Mouse (Mus musculus): ENCODE results near the gene Herc2. TPM values are rescaled to one million over a fixed set of nuclear protein-coding genes. Genes with fewer than 3 reads are reported as not detected.
A peak's percentile ranks its signal among the peaks of the same experiment; 100 is the strongest.

Herc2 gene
- total RNA-seq, 2 experiments from 2014 or later, result 122 to 136 TPM

DNA sequence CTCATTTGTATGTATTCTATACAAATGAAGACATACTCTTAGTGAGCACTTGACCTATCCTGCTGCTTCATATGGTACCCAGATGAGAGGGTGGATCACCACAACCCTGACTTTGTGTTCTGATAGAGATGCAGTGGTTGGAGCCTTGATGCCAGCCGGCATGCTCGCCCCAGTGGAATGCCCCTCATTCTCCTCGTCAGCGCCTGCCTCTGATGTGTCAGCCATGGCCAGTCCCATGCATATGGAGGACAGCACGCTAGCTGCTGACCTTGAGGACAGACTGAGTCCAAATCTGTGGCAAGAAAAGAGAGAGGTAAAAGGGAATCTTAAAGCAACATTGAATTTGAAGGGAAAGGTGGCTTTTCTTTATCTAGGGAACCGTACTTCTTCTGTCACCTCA, 141.0 kb downstream of the Herc2 start:
- DNase-seq (ENCODE audit: low spot score in 2 of 2), result no peak

- no peak for DNase-seq (ENCODE audit: low spot score in 2 of 2)
Observed at GRCm38 (mm10) chr7:56191661-56192060, 141.7 kb downstream of the Herc2 start.

GRCm38 (mm10) chr7:56201483-56202218, 151.7 kb downstream of the Herc2 start:
- no peak for DNase-seq (ENCODE audit: low spot score in 2 of 2)

- DNase-seq (ENCODE audit: low spot score in 2 of 2), result no peak
Observed at GRCm38 (mm10) chr7:56202843-56203242, 152.8 kb downstream of the Herc2 start.

DNA sequence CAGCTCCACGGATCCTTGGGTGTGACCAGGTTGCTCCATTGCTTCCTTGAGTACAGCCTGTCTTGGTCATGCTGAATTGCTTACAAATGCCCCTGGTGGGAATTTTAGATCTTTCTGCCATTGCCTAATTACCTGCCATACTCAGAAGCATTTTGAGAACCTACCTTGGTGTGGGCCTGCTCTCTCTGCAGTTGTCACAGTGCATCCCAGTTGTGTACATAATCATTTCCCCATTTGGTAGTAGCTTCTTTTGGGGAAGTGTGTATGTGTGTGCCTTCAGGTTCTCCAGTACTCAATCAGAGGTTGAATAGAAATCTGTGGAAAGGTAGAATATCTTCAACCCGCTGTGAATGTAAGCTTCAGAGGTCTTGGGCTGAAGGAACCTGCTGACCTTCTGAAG, 153.3 kb downstream of the Herc2 start:
- DNase-seq (ENCODE audit: low spot score in 2 of 2), result no peak

- no peak for DNase-seq (ENCODE audit: low spot score in 2 of 2)
Observed at GRCm38 (mm10) chr7:56204877-56205276, 154.9 kb downstream of the Herc2 start.

DNA sequence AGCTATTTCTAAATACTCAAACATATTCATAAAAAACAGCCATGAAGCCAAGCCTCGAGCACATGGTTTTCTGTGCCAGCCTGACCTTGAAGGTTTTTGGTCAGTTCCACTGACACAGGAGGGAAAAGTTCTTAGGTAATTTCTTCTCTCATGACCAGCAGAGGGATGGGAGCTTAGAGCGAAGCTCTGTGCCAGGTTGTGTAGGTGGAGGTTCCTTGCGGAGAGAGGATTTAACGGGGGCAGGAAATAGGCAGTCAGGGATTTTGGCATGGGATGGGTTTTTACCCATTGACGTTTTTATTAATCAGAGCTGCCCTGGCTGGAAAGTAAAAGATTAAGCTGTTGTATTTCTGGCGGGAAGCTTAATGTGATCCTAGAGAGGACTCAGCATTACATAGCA, 170.8 kb downstream of the Herc2 start:
- no peak for DNase-seq (ENCODE audit: low spot score in 2 of 2)

DNA sequence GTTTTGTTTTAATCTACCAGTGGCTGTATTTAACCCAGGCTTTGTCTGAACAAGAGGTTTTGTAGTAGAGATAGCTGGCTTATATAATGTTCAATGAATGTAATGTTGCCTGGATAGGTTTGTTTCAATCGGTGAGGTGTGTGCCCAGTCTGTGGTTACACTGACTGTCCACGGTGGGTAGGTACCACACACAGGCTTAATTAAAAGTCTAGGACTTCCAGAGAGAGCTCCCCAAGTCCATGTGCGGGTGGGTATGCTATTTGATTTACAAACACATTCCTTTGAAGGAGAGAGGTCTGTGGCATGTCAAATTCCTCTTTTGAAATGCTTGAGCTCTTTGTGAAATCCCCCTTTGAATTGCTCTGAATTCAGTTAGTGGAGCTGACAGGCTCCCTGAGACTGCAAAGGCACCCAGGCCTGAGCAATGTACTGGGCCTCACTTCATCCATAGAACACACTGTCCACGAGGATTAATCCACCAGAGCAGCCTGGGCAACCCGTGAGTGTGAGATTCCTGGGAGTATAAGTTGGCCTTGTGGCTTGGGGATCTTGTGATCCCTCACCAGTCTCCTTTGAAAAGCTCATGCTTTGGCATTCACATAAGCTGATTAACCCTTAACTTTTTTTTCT, 185.9 kb downstream of the Herc2 start:
- DNase-seq (ENCODE audit: low spot score in 2 of 2), result no peak

- no peak for DNase-seq (ENCODE audit: low spot score in 2 of 2)
Observed at GRCm38 (mm10) chr7:56236617-56237016, 186.6 kb downstream of the Herc2 start.

DNA sequence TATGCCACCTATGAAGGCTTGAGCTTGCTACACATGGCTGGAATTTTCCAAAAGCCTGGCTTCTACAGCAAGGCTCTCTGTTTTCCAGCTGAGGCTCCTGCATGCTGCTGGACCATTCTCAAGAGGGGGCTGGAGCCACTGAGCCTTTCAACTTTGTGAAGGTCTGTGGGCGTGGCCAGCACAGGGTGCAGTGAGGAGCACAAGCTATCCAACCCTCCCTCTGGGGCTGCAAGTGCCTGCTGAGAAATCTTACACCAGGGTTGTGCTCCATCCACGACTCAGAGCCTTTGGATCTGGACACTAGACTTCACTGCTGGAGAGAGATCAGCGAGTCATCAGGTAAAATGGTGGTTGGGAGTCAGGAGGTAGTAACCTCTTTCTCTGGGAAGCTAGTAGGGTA, 189.5 kb downstream of the Herc2 start, which contains the start of gene Oca2:
Gene Oca2, plus strand, starts transcription at position 218 of the 400 bp plus-strand sequence.
- no peak for DNase-seq (ENCODE audit: low spot score in 2 of 2)

DNA sequence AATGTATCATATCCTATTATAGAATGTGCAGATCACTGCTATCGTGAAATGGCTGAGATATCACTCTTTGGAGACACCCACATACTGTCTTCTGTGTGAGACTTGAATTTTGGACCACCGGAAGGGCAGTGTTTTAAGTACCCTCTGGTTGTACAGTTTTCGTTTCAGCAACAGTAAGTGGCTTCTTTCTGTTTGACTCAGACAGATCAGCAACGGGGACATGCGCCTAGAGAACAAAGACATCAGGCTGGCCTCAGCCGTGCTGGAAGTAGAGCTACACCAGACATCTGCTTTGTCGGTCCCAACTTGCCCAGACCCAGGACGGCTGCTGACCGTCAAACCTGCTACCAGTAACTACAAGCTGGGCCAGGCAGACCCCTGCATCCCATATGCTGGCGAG, 204.6 kb downstream of the Herc2 start:
- DNase-seq (ENCODE audit: low spot score in 2 of 2), result no peak

- DNase-seq (ENCODE audit: low spot score in 2 of 2), result peak in 1 of 2 experiments; percentile 29
Observed at GRCm38 (mm10) chr7:56257875-56258441, 208.0 kb downstream of the Herc2 start.

- DNase-seq (ENCODE audit: low spot score in 2 of 2), result no peak
Observed at GRCm38 (mm10) chr7:56277506-56277905, 227.5 kb downstream of the Herc2 start.

Other genes with a start within 250 kb of the Herc2 start
- gene Cyfip1, start 208.5 kb upstream of the Herc2 start, total RNA-seq (2021), result 100 to 1,000 TPM; 108 to 113 TPM
- 10 to 100 TPM; 41.7 to 44.4 TPM for gene Nipa2, start 87.7 kb upstream of the Herc2 start, total RNA-seq (2021)
- gene Nipa1, start 30.2 kb upstream of the Herc2 start, total RNA-seq (2021), result 10 to 100 TPM; 57.1 to 59.4 TPM
- under 1 TPM; 0.22 to 0.33 TPM for gene Oca2, start 189.6 kb downstream of the Herc2 start, total RNA-seq (2021)

Measured in layer of hippocampus, adult 18-20 months (tissue).